Mouse (Mus musculus): Measurements from ENCODE around the gene Alox12b.

Gene Alox12b

GRCm38 (mm10) chr11:69172606-69173005, 15.8 kb downstream of the Alox12b start:
- no peak for DNase-seq (ENCODE audit: low read depth)

- no peak for DNase-seq (ENCODE audit: low read depth)
These were observed 17.9 kb downstream of the Alox12b start for GRCm38 (mm10) chr11:69174722-69175121.

- DNase-seq (ENCODE audit: low read depth): no peak
These were observed 21.7 kb downstream of the Alox12b start for GRCm38 (mm10) chr11:69178525-69178924.

DNA sequence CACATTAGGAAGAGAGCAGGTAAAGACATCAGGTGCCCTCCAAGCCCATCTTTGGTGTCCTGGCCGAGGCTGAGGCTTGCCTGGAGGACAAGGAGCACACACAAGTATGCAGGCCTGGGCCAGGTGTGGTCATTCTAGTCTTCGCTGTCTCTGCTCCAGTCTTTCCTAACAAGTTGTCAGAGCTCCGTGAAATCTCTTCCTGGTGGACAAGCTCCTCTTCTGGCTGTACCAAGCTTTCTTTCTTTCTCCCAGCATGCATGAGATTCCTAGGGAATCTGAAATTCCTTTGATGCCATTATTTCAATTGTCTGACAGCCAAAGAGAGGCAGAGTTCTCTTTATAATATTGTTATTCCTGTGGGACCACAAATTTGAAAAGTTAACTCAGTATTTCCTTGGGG, 22.7 kb downstream of the Alox12b start:
- no peak for DNase-seq (ENCODE audit: low read depth)

DNA sequence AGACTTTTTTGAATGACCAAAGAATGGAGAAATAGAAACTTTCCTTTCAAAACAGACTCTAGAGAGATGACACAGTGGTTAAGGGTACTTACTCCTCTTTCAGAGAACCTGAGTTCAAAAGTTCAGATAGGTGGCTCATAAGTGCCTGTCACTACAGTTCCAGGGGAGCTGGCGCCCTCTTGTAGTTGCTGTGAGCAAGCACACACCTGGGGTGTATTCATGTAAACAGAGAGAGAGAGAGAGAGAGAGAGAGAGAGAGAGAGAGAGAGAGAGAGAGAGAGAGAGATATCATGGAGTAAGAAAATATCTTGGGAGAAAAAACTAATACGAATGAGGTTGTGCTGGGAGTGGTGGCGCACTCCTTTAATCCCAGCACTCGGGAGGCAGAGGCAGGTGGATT, 23.3 kb downstream of the Alox12b start:
- DNase-seq (ENCODE audit: low read depth): no peak

- no peak for DNase-seq (ENCODE audit: low read depth)
These were observed 28.2 kb downstream of the Alox12b start for GRCm38 (mm10) chr11:69185031-69185430.

- DNase-seq (ENCODE audit: low read depth): no peak
These were observed 29.1 kb downstream of the Alox12b start for GRCm38 (mm10) chr11:69185936-69186335.

GRCm38 (mm10) chr11:69192840-69193239, 36.1 kb downstream of the Alox12b start:
- peak; percentile 22 for DNase-seq (ENCODE audit: low read depth)

GRCm38 (mm10) chr11:69196766-69197165, 40.0 kb downstream of the Alox12b start:
- DNase-seq (ENCODE audit: low read depth): no peak

DNA sequence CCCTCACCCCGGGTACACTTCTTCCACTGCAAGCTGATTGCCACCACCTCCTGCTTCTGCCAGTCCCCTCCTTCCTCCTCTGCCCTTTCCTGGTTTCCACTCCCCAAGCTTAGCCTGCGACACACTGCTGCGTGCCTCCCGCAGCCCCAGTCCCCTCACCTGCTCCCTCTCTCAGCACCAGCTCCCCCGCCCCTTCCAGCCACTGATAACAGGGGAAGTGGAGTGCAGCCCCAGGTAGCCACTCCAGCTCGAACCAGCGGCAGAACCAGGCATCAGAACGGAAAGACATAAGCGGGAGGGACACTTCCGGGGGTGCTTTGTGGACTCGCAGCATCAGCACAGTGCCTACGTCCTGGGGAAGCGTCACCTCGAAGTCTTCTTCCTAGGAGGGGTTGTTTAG, 40.4 kb downstream of the Alox12b start:
- no peak for DNase-seq (ENCODE audit: low read depth)

DNA sequence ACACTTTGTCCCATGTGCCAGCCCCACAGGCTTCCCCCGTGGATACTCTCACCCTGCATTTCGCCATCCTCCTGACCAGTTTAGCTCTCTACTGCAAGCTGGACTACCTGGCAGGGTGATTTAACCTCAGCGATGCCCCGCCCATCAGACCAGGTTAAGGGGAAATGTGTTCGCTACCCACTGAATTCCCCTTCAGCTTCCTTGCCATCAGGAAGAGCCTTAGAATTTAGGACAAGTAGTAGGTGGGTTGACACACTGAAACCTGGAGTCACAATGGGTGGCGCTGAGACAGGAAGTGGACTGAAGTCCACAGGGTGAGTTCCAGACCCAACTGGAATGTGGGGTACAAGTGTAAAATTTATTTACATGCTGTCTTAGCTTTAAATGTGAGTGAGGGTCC, 41.0 kb downstream of the Alox12b start, which contains the start of gene Alox8:
TSS of gene Alox8 (minus strand) at position 101 of the 400 bp plus-strand sequence.
- DNase-seq (ENCODE audit: low read depth): no peak

- DNase-seq (ENCODE audit: low read depth): no peak
These were observed 42.5 kb downstream of the Alox12b start for GRCm38 (mm10) chr11:69199251-69199650.

- DNase-seq (ENCODE audit: low read depth): no peak
These were observed 43.4 kb downstream of the Alox12b start for GRCm38 (mm10) chr11:69200231-69200630.

DNA sequence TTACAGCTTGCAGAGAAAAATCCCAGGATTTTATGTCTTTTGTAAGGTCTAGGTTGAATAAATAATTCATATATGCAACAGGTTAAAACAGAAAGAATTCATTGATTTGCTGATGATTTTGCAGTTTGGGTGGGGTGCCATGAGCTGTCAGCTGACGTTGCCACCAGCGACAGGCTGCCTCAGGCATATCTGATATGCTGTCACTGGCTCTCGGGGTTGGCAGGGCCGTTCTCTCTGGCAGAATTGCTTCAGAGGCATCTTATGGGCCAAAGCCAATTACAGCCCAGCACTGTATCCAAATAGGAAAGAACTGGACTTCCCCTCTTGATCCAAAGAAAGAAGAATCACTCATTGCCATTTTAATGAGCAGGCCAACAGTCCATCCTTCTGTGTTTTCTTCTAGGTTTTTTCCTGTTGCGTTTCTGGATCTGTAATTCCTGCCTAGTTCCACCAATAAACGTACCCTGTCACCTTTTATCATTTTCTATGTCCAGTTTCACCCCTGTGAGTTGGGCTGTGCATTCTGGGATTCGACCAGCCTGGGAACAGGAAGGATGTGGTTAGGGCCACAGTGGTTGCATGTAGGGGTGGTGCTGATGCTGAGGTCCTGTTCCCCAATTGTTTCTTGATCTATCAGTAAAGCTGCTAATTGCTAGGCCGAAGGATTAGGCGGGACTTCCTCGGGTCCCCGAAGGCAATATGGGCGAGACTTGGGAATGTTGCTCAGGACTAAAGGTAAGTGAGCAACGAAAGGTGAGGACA, 45.9 kb downstream of the Alox12b start:
- no peak for DNase-seq (ENCODE audit: low read depth)

DNA sequence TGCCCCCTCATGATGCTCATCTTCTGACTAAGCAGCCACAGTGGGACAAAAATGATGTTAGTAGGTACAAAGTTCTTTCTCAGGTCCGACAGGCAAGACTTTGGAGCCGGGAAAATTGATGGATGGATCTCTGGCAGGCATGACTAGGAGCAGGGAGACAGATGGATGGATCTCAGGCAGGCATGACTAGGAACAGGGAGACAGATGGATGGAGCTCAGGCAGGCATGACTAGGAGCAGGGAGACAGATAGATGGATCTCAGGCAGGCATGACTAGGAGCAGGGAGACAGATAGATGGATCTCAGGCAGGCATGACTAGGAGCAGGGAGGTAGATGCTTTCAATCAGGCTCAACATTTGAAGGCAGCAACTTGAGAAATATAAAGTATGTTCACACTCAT, 54.6 kb downstream of the Alox12b start:
- no peak for DNase-seq (ENCODE audit: low read depth)

DNA sequence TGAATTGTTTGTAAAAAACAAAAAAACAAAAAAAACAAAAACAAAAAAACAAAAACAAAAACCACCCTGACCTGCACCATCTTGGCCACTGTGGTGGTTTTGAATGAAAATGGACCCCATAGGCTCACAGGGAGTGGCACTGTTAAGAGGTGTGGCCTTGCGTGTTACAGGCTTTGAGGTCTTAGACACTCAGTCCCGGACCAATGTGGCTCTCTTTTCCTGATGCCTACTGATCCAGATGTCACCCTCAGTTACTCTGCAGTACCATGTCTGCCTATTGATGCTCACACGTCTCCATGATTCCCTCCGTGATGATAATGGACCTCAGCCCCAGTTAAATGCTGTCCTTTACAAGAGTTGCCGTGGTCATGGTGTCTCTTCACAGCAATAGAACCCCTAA, 60.6 kb downstream of the Alox12b start:
- no peak for DNase-seq (ENCODE audit: low read depth)

DNA sequence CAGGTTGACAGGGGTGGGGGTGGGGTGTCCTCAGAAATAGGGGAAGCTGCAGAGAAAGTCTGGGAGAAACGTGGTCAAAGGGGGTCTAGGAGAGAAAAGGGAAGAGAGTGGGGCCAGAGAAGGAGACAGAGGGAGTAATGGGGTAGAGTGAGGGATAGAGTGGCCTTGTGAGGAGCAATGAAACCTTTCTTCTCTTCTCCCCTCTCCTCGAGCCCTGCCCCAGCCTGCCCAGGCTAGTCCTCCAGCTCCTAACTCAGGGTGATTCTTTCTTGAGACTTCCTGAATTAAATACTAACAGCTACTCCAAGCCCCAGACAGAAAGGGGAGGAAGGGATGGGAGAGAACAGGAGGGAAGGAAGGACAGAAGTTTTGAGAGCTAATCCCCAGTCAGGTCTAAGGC, 61.9 kb downstream of the Alox12b start:
- no peak for DNase-seq (ENCODE audit: low read depth)

Measured in c-Kit-positive CD71-positive TER-119-negative erythroid progenitor cells, embryonic 14.5 days (primary cell).